Mouse (Mus musculus): ENCODE measurements around the gene Maml2.

DNA sequence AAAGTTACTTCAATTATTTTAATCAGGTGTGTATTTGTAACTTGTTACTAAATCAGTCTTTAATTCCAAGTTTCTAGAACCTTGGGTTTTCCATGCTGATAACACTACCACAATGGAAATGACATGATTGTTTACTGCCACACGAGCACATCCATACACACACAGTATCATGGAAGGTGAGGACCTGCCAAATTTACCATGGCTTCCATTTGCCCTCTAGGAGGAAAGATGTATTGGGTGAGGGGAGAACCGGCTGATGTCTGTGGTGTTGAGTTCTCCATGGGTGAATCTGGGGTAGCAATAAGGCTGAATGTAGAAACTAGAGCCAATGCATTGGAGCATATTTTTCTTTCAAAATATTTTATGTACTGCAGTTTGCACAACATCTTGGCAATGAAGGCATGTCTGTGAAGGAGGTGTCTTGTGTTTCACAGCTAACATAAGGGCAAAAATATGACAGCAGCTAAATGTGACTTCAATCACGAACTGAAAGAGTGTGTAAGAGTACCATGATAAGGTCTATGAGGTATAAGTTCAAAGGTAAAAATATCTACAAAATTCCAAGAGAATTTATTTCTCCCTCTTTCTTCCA, 396.0 kb downstream of the Maml2 start:
- TF ChIP-seq CTCF (IDR thresholded peaks at IDR 0.05; ENCODE audit: low read depth) (no peak), EP300 (optimal IDR thresholded peaks at IDR 0.05) (no peak)

Measured in stomach, postnatal 0 days (tissue).